Mouse (Mus musculus): Measurements from ENCODE around the gene Ube2v1. TPM values are rescaled to one million over a fixed set of nuclear protein-coding genes. Genes with fewer than 3 reads are reported as not detected.

The Ube2v1 gene
- 45.4 TPM for polyA plus RNA-seq (2014; fragmentation: Illumina TruSeq; extraction: RNeasy Lipid Tissue Mini Kit (QIAGEN cat#74804); ENCODE audit: low read depth, low replicate concordance)

DNA sequence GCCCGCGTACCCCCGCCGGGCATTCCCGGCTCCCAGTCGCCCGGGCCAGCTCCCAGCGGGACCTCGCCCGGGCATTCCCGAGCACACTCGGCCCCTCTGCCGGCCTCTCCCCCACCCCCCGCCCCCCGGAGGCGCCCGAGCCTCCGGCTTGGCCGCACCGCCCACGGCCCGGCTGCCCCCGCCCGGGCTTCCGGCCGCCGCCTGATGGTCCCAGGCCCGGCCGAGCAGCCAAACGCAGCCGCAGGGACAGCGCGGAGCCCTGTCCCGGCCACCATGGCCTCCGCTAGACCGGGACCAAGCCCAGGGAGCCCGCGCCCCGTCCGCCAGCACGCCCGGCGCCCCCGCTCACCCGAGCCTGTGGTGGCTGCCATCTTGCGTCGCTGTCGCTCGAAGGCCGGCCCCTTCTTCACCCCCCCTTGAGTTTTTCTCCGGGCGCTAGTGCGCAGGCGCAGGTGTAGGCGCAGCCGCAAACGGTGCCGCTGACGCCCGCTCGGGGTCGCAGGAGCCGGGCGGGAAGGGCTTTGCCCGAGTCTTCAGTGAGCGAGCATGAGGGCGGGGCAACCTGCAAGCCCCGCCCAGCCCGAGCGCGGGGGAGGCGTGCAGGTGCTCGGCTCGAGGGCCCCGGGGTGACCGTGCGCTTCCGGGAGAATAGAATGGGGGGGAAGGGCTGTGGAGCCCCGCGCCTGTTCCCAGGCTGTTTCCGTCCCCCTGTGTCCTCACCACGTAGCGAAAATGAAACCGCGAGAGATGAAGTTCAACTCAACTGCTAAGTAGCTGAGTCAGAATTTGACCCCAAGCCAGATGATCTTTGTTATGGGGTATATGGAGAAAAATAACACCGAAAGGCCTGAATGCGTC, at the start of gene Ube2v1:
Gene Ube2v1 (minus strand): TSS at position 505 of the 858 bp plus-strand sequence.

DNA sequence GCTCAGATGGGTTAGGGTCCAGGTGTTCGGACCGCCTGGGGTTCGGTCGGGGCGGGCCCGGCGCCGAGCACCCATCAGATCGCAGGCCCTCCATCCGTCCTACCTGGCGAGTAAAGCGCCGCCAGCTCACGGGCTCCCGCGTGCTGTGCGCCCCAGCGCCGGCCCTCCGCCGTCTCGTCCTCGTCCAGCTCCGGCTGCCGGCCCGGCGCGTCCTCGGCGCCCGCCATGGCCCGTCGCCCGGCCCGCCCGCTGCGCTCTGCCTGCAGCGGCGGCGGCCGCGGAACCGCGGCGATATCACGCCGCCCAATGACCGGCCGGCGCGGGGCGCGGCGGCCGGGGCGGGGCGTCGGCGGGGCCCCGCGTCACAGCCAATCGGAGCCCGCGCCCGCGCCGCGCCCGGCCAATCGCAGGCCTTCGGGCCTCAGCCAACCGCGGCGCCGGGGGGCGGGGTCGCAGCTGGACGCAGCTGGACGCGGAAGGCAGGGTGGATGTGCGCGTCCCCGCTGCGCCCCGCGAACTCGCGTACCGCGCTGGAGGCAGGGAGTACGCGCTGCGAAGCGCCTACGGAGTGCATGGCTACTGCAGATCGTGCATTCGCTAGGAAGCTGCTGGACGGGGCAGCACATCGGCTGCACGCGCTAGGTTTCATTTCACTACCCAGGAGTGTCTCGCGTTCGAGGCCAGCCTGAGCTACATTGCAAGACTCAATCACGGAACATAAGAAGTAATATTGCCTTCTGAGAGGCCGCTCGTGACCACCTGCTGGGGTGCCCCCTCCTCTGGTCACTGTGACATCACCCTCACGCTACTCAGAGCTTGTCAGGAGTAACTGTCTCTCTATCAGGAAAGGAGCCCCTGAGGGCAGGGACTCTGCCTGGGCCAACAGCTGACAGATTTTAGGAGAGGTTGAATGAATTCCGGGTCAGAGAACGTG, 29.6 kb upstream of the Ube2v1 start, which contains the start of gene Gm20431:
Gene Gm20431 (minus strand): TSS at position 227 of the 934 bp plus-strand sequence.

Other genes starting within 250 kb of the Ube2v1 start
- 10.3 TPM for gene Slc9a8, start 210.4 kb downstream of the Ube2v1 start, polyA plus RNA-seq (2014; fragmentation: Illumina TruSeq; extraction: RNeasy Lipid Tissue Mini Kit (QIAGEN cat#74804); ENCODE audit: low read depth, low replicate concordance)
- gene Rnf114, start 139.4 kb downstream of the Ube2v1 start, polyA plus RNA-seq (2014; fragmentation: Illumina TruSeq; extraction: RNeasy Lipid Tissue Mini Kit (QIAGEN cat#74804); ENCODE audit: low read depth, low replicate concordance): 19.9 TPM
- 1.7 TPM for gene Spata2, start 139.2 kb downstream of the Ube2v1 start, polyA plus RNA-seq (2014; fragmentation: Illumina TruSeq; extraction: RNeasy Lipid Tissue Mini Kit (QIAGEN cat#74804); ENCODE audit: low read depth, low replicate concordance)
- gene Snai1, start 93.9 kb downstream of the Ube2v1 start, polyA plus RNA-seq (2014; fragmentation: Illumina TruSeq; extraction: RNeasy Lipid Tissue Mini Kit (QIAGEN cat#74804); ENCODE audit: low read depth, low replicate concordance): not detected
- gene Gm20431, start 29.4 kb upstream of the Ube2v1 start, polyA plus RNA-seq (2014; fragmentation: Illumina TruSeq; extraction: RNeasy Lipid Tissue Mini Kit (QIAGEN cat#74804); ENCODE audit: low read depth, low replicate concordance): not detected
- 21.7 TPM for gene Cebpb, start 56.8 kb upstream of the Ube2v1 start, polyA plus RNA-seq (2014; fragmentation: Illumina TruSeq; extraction: RNeasy Lipid Tissue Mini Kit (QIAGEN cat#74804); ENCODE audit: low read depth, low replicate concordance)
- 2.5 TPM for gene Tmem189, start 57.7 kb upstream of the Ube2v1 start, polyA plus RNA-seq (2014; fragmentation: Illumina TruSeq; extraction: RNeasy Lipid Tissue Mini Kit (QIAGEN cat#74804); ENCODE audit: low read depth, low replicate concordance)

Measured in liver, adult 10 weeks (tissue).